ENCODE assay signal across 8 mouse cellular contexts in genomic region chr17:49031790-49032189, GRCm38 (mm10).
DNase-seq lines count a peak whose midpoint lies in the region; ATAC-seq lines count a peak whose summit lies in the region.

No protein-coding gene starts in this region.

- H3K4me2 ChIP-seq in liver, embryonic 12.5 days, result no peak overlapping the region

- H3K27ac ChIP-seq in liver, embryonic 12.5 days, result no peak overlapping the region

- WGBS in liver, embryonic 12.5 days (ENCODE audit: insufficient replicate concordance), result 70% methylated on average over 8 of the region's 8 CpGs

- ATAC-seq in liver, embryonic 12.5 days, result no peak

- no peak overlapping the region for H3K4me3 ChIP-seq in liver, embryonic 12.5 days

- no peaks in the 10 kb centered on the region for H3K9me3 ChIP-seq in liver, embryonic 12.5 days (replicated peaks)

- intact Hi-C loops in heart, postnatal 25 days (cut with DNase I), result no loop called here

- 0 out of 2 replicates have a peak, but pooled peaks cover 4% of the 10 kb centered on the region for H3K27me3 ChIP-seq in liver, embryonic 12.5 days (replicated peaks)

- no peaks in the 10 kb centered on the region for H3K36me3 ChIP-seq in liver, embryonic 12.5 days

- DNase-seq in heart, adult 9 months (ENCODE audit: low spot score in 2 of 2), result peak; percentile 24 to 52
- no peak for DNase-seq in heart, adult 8-10 months (ENCODE audit: low spot score)
- DNase-seq in adrenal gland, postnatal 14 days, result peak; percentile 52
- DNase-seq in heart, postnatal 25 days (ENCODE audit: low spot score), result peak; percentile 9
- DNase-seq in lung, postnatal 4 days, result peak; percentile 18 to 52
- DNase-seq in embryo, embryonic 10.5 days (ENCODE audit: low spot score), result no peak
- no peak for DNase-seq in layer of hippocampus, postnatal 10 days (ENCODE audit: low spot score in 2 of 2)

- H3K9ac ChIP-seq in liver, embryonic 12.5 days, result no peak overlapping the region

- peaks cover 8% of the 10 kb centered on the region for H3K4me1 ChIP-seq in liver, embryonic 12.5 days

Comparison
In these comparisons a context has a peak if more than half of its experiments do, and no peak if none do; other contexts are left out.
1. DNase-seq: peak in heart, adult 9 months (2 of 2), adrenal gland, postnatal 14 days (single experiment), heart, postnatal 25 days (single experiment) and lung, postnatal 4 days (2 of 2); none in heart, adult 8-10 months (single experiment), embryo, embryonic 10.5 days (single experiment) and layer of hippocampus, postnatal 10 days (0 of 2).